Mouse (Mus musculus): ENCODE results near the gene Nsg2. TPM values are rescaled to one million over a fixed set of nuclear protein-coding genes. Genes with fewer than 3 reads are reported as not detected.

Gene Nsg2
- total RNA-seq, 2 experiments from 2014 or later, result 605 to 615 TPM

- Histone ChIP-seq H3K27ac (no peak overlapping the region), H3K4me3 (no peak overlapping the region)
- TF ChIP-seq CTCF (IDR thresholded peaks at IDR 0.05), result no peak
- DNase-seq (ENCODE audit: extremely low spot score in 1 of 2, low spot score in 2 of 2), result no peak
- intact Hi-C loops (cut with DNase I), result no loop called here
These were observed 57.1 kb downstream of the Nsg2 start for GRCm38 (mm10) chr11:32057389-32057788.

DNA sequence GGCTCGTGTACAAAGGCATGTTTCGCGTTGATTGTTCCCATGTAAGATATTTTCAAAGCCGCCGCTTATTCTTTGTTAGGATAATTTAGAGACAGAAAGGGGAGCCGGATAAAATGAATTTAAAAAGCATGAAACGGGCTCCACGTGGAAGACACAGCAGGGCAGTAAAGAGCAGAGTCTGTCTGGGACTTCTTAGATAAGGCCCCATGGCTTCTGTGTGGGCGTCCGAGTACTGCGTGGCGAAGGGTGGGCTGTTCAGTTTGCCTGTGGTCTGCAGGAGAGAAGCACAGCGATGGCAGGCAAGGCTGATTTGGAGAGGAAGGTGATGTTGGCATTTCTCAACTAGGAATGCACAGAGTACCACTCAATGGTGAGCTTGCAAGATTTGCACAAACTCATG lies 57.6 kb downstream of the Nsg2 start:
- intact Hi-C loops (cut with DNase I), result no loop called here
- no peak for TF ChIP-seq CTCF (IDR thresholded peaks at IDR 0.05)
- DNase-seq (ENCODE audit: extremely low spot score in 1 of 2, low spot score in 2 of 2), result no peak
- Histone ChIP-seq H3K27ac (no peak overlapping the region), H3K4me3 (no peak overlapping the region)

GRCm38 (mm10) chr11:32061020-32061419 lies 60.8 kb downstream of the Nsg2 start:
- intact Hi-C loops (cut with DNase I), result loop anchor here (2.0 to 5.0 kb wide), 4 partner anchors 34 to 96 kb away; partner anchors contain the start of gene Nsg2
- Histone ChIP-seq H3K4me3 (no peak overlapping the region), H3K27ac (peak overlapping the region; percentile 76)
- TF ChIP-seq CTCF (IDR thresholded peaks at IDR 0.05), result no peak
- no peak for DNase-seq (ENCODE audit: extremely low spot score in 1 of 2, low spot score in 2 of 2)

GRCm38 (mm10) chr11:32061874-32062273 lies 61.6 kb downstream of the Nsg2 start:
- Histone ChIP-seq H3K4me3 (no peak overlapping the region), H3K27ac (peak overlapping the region; percentile 76)
- intact Hi-C loops (cut with DNase I), result loop anchor here (2.0 to 5.0 kb wide), 4 partner anchors 35 to 95 kb away; partner anchors contain the start of gene Nsg2
- no peak for TF ChIP-seq CTCF (IDR thresholded peaks at IDR 0.05)
- peak in 1 of 2 experiments; percentile 64 for DNase-seq (ENCODE audit: extremely low spot score in 1 of 2, low spot score in 2 of 2)

- no peak for TF ChIP-seq CTCF (IDR thresholded peaks at IDR 0.05)
- intact Hi-C loops (cut with DNase I), result loop anchor here (5.0 kb wide), 2 partner anchors 37 to 93 kb away; no protein-coding TSS in a partner anchor
- Histone ChIP-seq H3K4me3 (no peak overlapping the region), H3K27ac (no peak overlapping the region)
- no peak for DNase-seq (ENCODE audit: extremely low spot score in 1 of 2, low spot score in 2 of 2)
These were observed 63.7 kb downstream of the Nsg2 start for GRCm38 (mm10) chr11:32063775-32064510.

DNA sequence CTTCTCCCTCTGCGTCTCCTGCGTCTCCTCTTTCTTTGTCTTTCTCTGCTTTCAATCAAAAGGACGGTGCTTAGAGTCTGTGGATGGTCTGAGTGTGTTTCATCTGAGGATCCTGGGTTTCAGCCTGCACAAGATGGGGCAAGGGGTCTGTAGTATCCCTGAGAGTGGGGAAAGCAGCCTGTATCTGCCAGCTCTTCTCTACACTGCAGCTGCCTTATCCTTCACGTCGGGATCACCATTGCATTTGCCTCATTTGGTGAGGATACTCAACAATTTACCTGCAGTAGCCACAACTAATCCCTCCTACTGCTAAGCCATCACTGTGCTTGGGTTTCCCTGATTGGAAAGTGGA lies 64.2 kb downstream of the Nsg2 start:
- no peak for DNase-seq (ENCODE audit: extremely low spot score in 1 of 2, low spot score in 2 of 2)
- no peak for TF ChIP-seq CTCF (IDR thresholded peaks at IDR 0.05)
- intact Hi-C loops (cut with DNase I), result loop anchor here (5.0 kb wide), 2 partner anchors 37 to 93 kb away; no protein-coding TSS in a partner anchor
- no peak overlapping the region for H3K4me3 ChIP-seq
- no peak overlapping the region for H3K27ac ChIP-seq

DNA sequence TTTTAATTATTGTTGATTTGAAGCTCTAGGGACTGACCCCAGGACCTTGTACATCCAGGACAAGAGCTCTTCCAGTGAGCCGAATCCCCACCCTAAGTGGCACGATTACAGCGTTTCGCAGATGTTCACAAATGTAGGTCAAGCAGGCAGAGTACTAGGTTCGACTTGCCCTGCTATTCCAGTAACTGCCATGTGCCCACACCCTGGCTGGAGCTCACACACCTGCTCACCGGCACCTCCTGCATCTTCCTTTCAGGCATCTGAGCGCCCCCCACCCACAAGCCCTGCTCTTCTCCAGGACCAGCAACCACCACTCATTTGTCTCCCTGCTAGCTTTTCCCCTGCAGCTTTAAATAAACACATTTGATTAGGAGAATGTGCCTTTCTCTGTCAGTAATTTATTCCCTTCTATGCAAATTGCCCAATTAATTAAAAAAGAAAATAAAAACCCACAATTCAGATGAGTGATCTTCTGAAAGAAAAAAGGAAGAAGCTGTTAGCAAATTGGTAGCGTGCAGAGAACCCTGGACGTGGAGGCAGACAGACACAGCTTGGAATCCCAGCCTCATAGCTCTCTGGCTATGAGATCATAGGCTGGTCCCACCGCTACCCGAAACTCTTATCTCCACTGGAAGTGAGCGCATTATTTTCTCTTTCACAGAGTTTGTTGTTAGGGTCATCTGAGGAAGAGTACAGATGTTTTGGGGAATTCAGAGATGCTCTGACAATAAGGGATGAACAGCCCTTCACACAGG lies 68.7 kb downstream of the Nsg2 start:
- no peak for TF ChIP-seq CTCF (IDR thresholded peaks at IDR 0.05)
- intact Hi-C loops (cut with DNase I), result no loop called here
- H3K27ac ChIP-seq, result no peak overlapping the region
- DNase-seq (ENCODE audit: extremely low spot score in 1 of 2, low spot score in 2 of 2), result no peak
- no peak overlapping the region for H3K4me3 ChIP-seq

DNA sequence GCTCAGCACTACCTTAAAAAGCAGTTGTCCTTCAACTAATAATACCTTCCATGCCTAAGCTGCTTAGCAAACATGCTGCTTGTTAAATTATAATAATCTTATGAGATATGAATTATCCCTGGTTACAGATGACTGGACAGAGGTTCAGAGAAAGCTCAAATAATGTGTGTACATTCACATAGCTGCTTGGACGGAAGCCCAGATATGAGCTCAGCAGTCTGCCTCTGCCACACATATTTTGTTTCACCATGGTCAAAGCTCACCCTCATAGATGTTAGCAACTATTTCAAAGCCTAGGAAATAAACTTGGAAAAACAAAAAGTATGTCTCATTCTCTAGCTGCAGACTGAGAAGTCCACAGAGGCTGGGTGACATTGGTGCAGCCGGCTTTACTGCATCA lies 74.9 kb downstream of the Nsg2 start:
- Histone ChIP-seq H3K27ac (no peak overlapping the region), H3K4me3 (no peak overlapping the region)
- intact Hi-C loops (cut with DNase I), result no loop called here
- TF ChIP-seq CTCF (IDR thresholded peaks at IDR 0.05), result no peak
- DNase-seq (ENCODE audit: extremely low spot score in 1 of 2, low spot score in 2 of 2), result no peak

- DNase-seq (ENCODE audit: extremely low spot score in 1 of 2, low spot score in 2 of 2), result peak in 1 of 2 experiments; percentile 41
- Histone ChIP-seq H3K27ac (no peak overlapping the region), H3K4me3 (no peak overlapping the region)
- TF ChIP-seq CTCF (IDR thresholded peaks at IDR 0.05), result no peak
- intact Hi-C loops (cut with DNase I), result loop anchor here (1.0 to 5.0 kb wide), 2 partner anchors 44 to 75 kb away; no protein-coding TSS in a partner anchor
These were observed 83.2 kb downstream of the Nsg2 start for GRCm38 (mm10) chr11:32083462-32083861.

DNA sequence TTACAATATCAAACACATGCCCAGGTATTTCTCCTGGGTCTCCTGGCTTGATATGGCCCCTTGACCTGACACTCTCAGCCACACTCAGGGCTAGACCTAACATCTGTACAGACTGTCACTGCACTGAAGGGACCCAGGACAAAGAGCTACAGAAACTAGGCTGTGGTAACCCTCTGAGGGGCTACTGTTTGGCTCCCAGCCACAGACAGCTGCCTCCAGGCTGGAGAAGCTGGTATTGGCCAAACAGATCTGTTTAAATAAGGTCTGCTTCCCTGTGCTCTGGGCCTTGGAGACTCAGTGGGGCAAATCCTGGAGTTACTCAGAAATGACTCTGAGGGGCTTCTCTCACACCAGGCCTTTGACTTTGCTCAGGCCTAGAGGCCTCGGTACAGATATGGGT lies 86.3 kb downstream of the Nsg2 start:
- Histone ChIP-seq H3K4me3 (no peak overlapping the region), H3K27ac (peak overlapping the region; percentile 78)
- no peak for TF ChIP-seq CTCF (IDR thresholded peaks at IDR 0.05)
- no peak for DNase-seq (ENCODE audit: extremely low spot score in 1 of 2, low spot score in 2 of 2)
- intact Hi-C loops (cut with DNase I), result loop anchor here (2.0 kb wide), 1 partner anchor 86 kb away; the partner anchor contains the start of gene Nsg2

GRCm38 (mm10) chr11:32087376-32087775 lies 87.1 kb downstream of the Nsg2 start:
- peak; percentile 78 to 81 for DNase-seq (ENCODE audit: extremely low spot score in 1 of 2, low spot score in 2 of 2)
- no peak overlapping the region for H3K4me3 ChIP-seq
- TF ChIP-seq CTCF (IDR thresholded peaks at IDR 0.05), result no peak
- intact Hi-C loops (cut with DNase I), result loop anchor here (2.0 kb wide), 1 partner anchor 87 kb away; the partner anchor contains the start of gene Nsg2
- H3K27ac ChIP-seq, result peak overlapping the region; percentile 78
